Mouse (Mus musculus) MEL-GATA-1-ER (cell line): Measurements from ENCODE around the gene Rnf151.

Experiments
- DNase-seq: peaks from one replicate; pipeline ENCODE4 v3.0.0-alpha.2; 2012; ENCODE audit warnings: low read depth; ENCODE audit errors: extremely low read depth

The Rnf151 gene

GRCm38 (mm10) chr17:24706982-24707800 is 10.7 kb downstream of the Rnf151 start, which contains the start of gene Tbl3:
Gene Tbl3 (minus strand): TSS chr17:24707660.
- DNase-seq = peak; percentile 82

- DNase-seq = no peak
Measured at GRCm38 (mm10) chr17:24705821-24706220, 12.0 kb downstream of the Rnf151 start.

- DNase-seq = no peak
Measured at GRCm38 (mm10) chr17:24701251-24701650, 16.6 kb downstream of the Rnf151 start.

GRCm38 (mm10) chr17:24699473-24699872 is 18.4 kb downstream of the Rnf151 start:
- DNase-seq = no peak

GRCm38 (mm10) chr17:24698715-24699114 is 19.1 kb downstream of the Rnf151 start:
- DNase-seq = no peak

- DNase-seq = no peak
Measured at GRCm38 (mm10) chr17:24697985-24698384, 19.9 kb downstream of the Rnf151 start.

GRCm38 (mm10) chr17:24696011-24696697 is 21.7 kb downstream of the Rnf151 start, which contains the start of the genes Gfer and Noxo1:
Gene Gfer (minus strand): TSS chr17:24696156.
Gene Noxo1 (plus strand): TSS chr17:24696234.
- DNase-seq = peak; percentile 33

GRCm38 (mm10) chr17:24695326-24696010 is 22.4 kb downstream of the Rnf151 start:
- no peak for DNase-seq

- peak; percentile 33 for DNase-seq
Measured at GRCm38 (mm10) chr17:24692385-24692784, 25.5 kb downstream of the Rnf151 start.

GRCm38 (mm10) chr17:24689251-24690081 is 28.4 kb downstream of the Rnf151 start, which contains the start of gene Syngr3:
Gene Syngr3 (minus strand): TSS chr17:24689955.
- no peak for DNase-seq

- no peak for DNase-seq
Measured at GRCm38 (mm10) chr17:24687599-24687998, 30.3 kb downstream of the Rnf151 start.

- peak; percentile 76 for DNase-seq
Measured at GRCm38 (mm10) chr17:24687146-24687595, 30.7 kb downstream of the Rnf151 start.

- DNase-seq = peak; percentile 36
Measured at GRCm38 (mm10) chr17:24686514-24686913, 31.3 kb downstream of the Rnf151 start.

- DNase-seq = no peak
Measured at GRCm38 (mm10) chr17:24677500-24678080, 40.3 kb downstream of the Rnf151 start.

- DNase-seq = no peak
Measured at GRCm38 (mm10) chr17:24676877-24677276, 41.0 kb downstream of the Rnf151 start.

GRCm38 (mm10) chr17:24676187-24676586 is 41.7 kb downstream of the Rnf151 start:
- peak; percentile 56 for DNase-seq

GRCm38 (mm10) chr17:24674277-24674676 is 43.6 kb downstream of the Rnf151 start:
- DNase-seq = no peak

- DNase-seq = no peak
Measured at GRCm38 (mm10) chr17:24672141-24672540, 45.7 kb downstream of the Rnf151 start.

- DNase-seq = no peak
Measured at GRCm38 (mm10) chr17:24671346-24671745, 46.5 kb downstream of the Rnf151 start.

GRCm38 (mm10) chr17:24670246-24670844 is 47.5 kb downstream of the Rnf151 start:
- DNase-seq = no peak
